Mouse (Mus musculus): ENCODE results near the gene Trim28. TPM values are rescaled to one million over a fixed set of nuclear protein-coding genes. Genes with fewer than 3 reads are reported as not detected.

Gene Trim28
- polyA plus RNA-seq, 1 experiment from 2014 or later, result 273 TPM

- WGBS, result under 1% methylated on average over 81 of the region's 95 CpGs
- peak; percentile 90 for ATAC-seq
- Histone ChIP-seq H3K4me2 (replicated peaks) (peak overlapping the region; percentile 99), H3K4me3 (replicated peaks) (peak overlapping the region; percentile 91), H3K27ac (peak overlapping the region; percentile 99), H3K9ac (replicated peaks) (peak overlapping the region; percentile 96), H3K36me3 (peaks cover 37% of the 10 kb centered on the region), H3K27me3 (no peaks in the 10 kb centered on the region), H3K4me1 (replicated peaks) (peaks cover 34% of the 10 kb centered on the region), H3K9me3 (no peaks in the 10 kb centered on the region)
These were observed 25.2 kb downstream of the Trim28 start for GRCm38 (mm10) chr7:13023928-13024731.

GRCm38 (mm10) chr7:13024805-13025204 is 25.9 kb downstream of the Trim28 start:
- Histone ChIP-seq H3K9me3 (no peaks in the 10 kb centered on the region), H3K4me3 (replicated peaks) (peak overlapping the region; percentile 91), H3K27me3 (no peaks in the 10 kb centered on the region), H3K27ac (peak overlapping the region; percentile 99), H3K4me1 (replicated peaks) (peaks cover 34% of the 10 kb centered on the region), H3K36me3 (peaks cover 44% of the 10 kb centered on the region), H3K4me2 (replicated peaks) (peak overlapping the region; percentile 99), H3K9ac (replicated peaks) (peak overlapping the region; percentile 96)
- ATAC-seq, result peak; percentile 72
- 0% methylated on average over 33 of the region's 44 CpGs for WGBS

GRCm38 (mm10) chr7:13025511-13026112 is 26.7 kb downstream of the Trim28 start:
- no peaks in the 10 kb centered on the region for H3K9me3 ChIP-seq
- peak overlapping the region; percentile 99 for H3K27ac ChIP-seq
- peak overlapping the region; percentile 96 for H3K9ac ChIP-seq (replicated peaks)
- H3K27me3 ChIP-seq, result no peaks in the 10 kb centered on the region
- H3K36me3 ChIP-seq, result peaks cover 52% of the 10 kb centered on the region
- H3K4me2 ChIP-seq (replicated peaks), result peak overlapping the region; percentile 99
- H3K4me3 ChIP-seq (replicated peaks), result peak overlapping the region; percentile 91
- 31% methylated on average over 4 of the region's 4 CpGs for WGBS
- peaks cover 34% of the 10 kb centered on the region for H3K4me1 ChIP-seq (replicated peaks)
- no peak for ATAC-seq

GRCm38 (mm10) chr7:13028986-13029385 is 30.1 kb downstream of the Trim28 start:
- H3K4me3 ChIP-seq (replicated peaks), result no peak overlapping the region
- no peak overlapping the region for H3K27ac ChIP-seq
- no peak overlapping the region; the same call in 1 of the 2 replicates for H3K9ac ChIP-seq (replicated peaks)
- no peaks in the 10 kb centered on the region for H3K9me3 ChIP-seq
- no peaks in the 10 kb centered on the region for H3K27me3 ChIP-seq
- no peak overlapping the region for H3K4me2 ChIP-seq (replicated peaks)
- peaks cover 37% of the 10 kb centered on the region for H3K4me1 ChIP-seq (replicated peaks)
- peaks cover 78% of the 10 kb centered on the region for H3K36me3 ChIP-seq
- no peak for ATAC-seq
- WGBS, result 94% methylated on average over 4 of the region's 4 CpGs

- Histone ChIP-seq H3K9ac (replicated peaks) (no peak overlapping the region), H3K27me3 (no peaks in the 10 kb centered on the region), H3K4me1 (replicated peaks) (peaks cover 45% of the 10 kb centered on the region), H3K4me3 (replicated peaks) (no peak overlapping the region), H3K9me3 (no peaks in the 10 kb centered on the region), H3K36me3 (peaks cover 82% of the 10 kb centered on the region), H3K4me2 (replicated peaks) (no peak overlapping the region), H3K27ac (no peak overlapping the region)
- 70% methylated on average over 5 of the region's 5 CpGs for WGBS
- no peak for ATAC-seq
These were observed 32.2 kb downstream of the Trim28 start for GRCm38 (mm10) chr7:13031069-13031468.

- no peak for ATAC-seq
- Histone ChIP-seq H3K27ac (no peak overlapping the region), H3K9ac (replicated peaks) (no peak overlapping the region), H3K4me2 (replicated peaks) (no peak overlapping the region), H3K4me1 (replicated peaks) (peaks cover 45% of the 10 kb centered on the region), H3K36me3 (peaks cover 78% of the 10 kb centered on the region), H3K9me3 (no peaks in the 10 kb centered on the region), H3K4me3 (replicated peaks) (no peak overlapping the region), H3K27me3 (no peaks in the 10 kb centered on the region)
- 77% methylated on average over 2 of the region's 2 CpGs for WGBS
These were observed 33.1 kb downstream of the Trim28 start for GRCm38 (mm10) chr7:13031983-13032382.

GRCm38 (mm10) chr7:13032541-13032940 is 33.6 kb downstream of the Trim28 start:
- ATAC-seq, result no peak
- Histone ChIP-seq H3K9me3 (no peaks in the 10 kb centered on the region), H3K27ac (no peak overlapping the region), H3K36me3 (peaks cover 72% of the 10 kb centered on the region), H3K4me2 (replicated peaks) (no peak overlapping the region), H3K4me1 (replicated peaks) (peaks cover 41% of the 10 kb centered on the region), H3K4me3 (replicated peaks) (no peak overlapping the region), H3K27me3 (no peaks in the 10 kb centered on the region), H3K9ac (replicated peaks) (no peak overlapping the region)
- WGBS, result 92% methylated on average over 7 of the region's 7 CpGs

GRCm38 (mm10) chr7:13033451-13034147 is 34.7 kb downstream of the Trim28 start:
- Histone ChIP-seq H3K36me3 (peaks cover 62% of the 10 kb centered on the region), H3K9ac (replicated peaks) (peak overlapping the region; percentile 83), H3K9me3 (no peaks in the 10 kb centered on the region), H3K4me2 (replicated peaks) (peak overlapping the region; percentile 91), H3K27me3 (no peaks in the 10 kb centered on the region), H3K27ac (peak overlapping the region; percentile 94), H3K4me3 (replicated peaks) (peak overlapping the region; percentile 61), H3K4me1 (replicated peaks) (peaks cover 41% of the 10 kb centered on the region)
- 51% methylated on average over 13 of the region's 13 CpGs for WGBS
- no peak for ATAC-seq

- H3K4me3 ChIP-seq (replicated peaks), result peak within 1 kb of the TSS; percentile 61
- H3K4me1 ChIP-seq (replicated peaks), result peaks cover 49% of the 10 kb centered on the region
- peak within 1 kb of the TSS; percentile 91 for H3K4me2 ChIP-seq (replicated peaks)
- no peaks in the 10 kb centered on the region for H3K27me3 ChIP-seq
- under 1% methylated on average over 45 of the region's 45 CpGs for WGBS
- peak; percentile 83 for ATAC-seq
- peak within 1 kb of the TSS; percentile 83 for H3K9ac ChIP-seq (replicated peaks)
- H3K9me3 ChIP-seq, result no peaks in the 10 kb centered on the region
- H3K27ac ChIP-seq, result peak within 1 kb of the TSS; percentile 94
- H3K36me3 ChIP-seq, result peaks cover 54% of the 10 kb centered on the region
These were observed 35.4 kb downstream of the Trim28 start, which contains the start of gene Chmp2a for GRCm38 (mm10) chr7:13034148-13034977. Gene Chmp2a (minus strand): TSS chr7:13034807.

GRCm38 (mm10) chr7:13035211-13035855 is 36.4 kb downstream of the Trim28 start:
- Histone ChIP-seq H3K4me2 (replicated peaks) (peak overlapping the region; percentile 91), H3K9me3 (no peaks in the 10 kb centered on the region), H3K4me3 (replicated peaks) (peak overlapping the region; percentile 61; the same call in 1 of the 2 replicates), H3K36me3 (peaks cover 44% of the 10 kb centered on the region), H3K4me1 (replicated peaks) (peaks cover 50% of the 10 kb centered on the region), H3K27me3 (no peaks in the 10 kb centered on the region), H3K27ac (peak overlapping the region; percentile 94), H3K9ac (replicated peaks) (no peak overlapping the region)
- no peak for ATAC-seq
- WGBS, result 86% methylated on average over 17 of the region's 17 CpGs

- Histone ChIP-seq H3K4me1 (replicated peaks) (peaks cover 50% of the 10 kb centered on the region), H3K27me3 (peaks cover 12% of the 10 kb centered on the region), H3K27ac (0 out of 2 replicates have a peak overlapping the region, but pooled peaks have one; percentile 16), H3K9me3 (no peaks in the 10 kb centered on the region), H3K4me3 (replicated peaks) (peak overlapping the region; percentile 71), H3K9ac (replicated peaks) (peak overlapping the region; percentile 95), H3K4me2 (replicated peaks) (peak overlapping the region; percentile 81), H3K36me3 (peaks cover 29% of the 10 kb centered on the region)
- ATAC-seq, result no peak
- 49% methylated on average over 4 of the region's 4 CpGs for WGBS
These were observed 37.9 kb downstream of the Trim28 start for GRCm38 (mm10) chr7:13036806-13037205.
